In genomic region chr17:28692341-28692710, GRCm38 (mm10) we compare ENCODE assay signal across 7 mouse cellular contexts. TPM values are rescaled to one million over a fixed set of nuclear protein-coding genes. Genes with fewer than 3 reads are reported as not detected.
DNase-seq lines count a peak whose midpoint lies in the region; ATAC-seq and TF ChIP-seq lines count a peak whose summit lies in the region.

No protein-coding gene starts in this region.

- in situ Hi-C loops in ES-E14 (cut with MboI; ENCODE audit: low sequenced_read_pairs in 2 of 2, unreplicated experiment in 2 of 2) = no loop called here

- no peak for DNase-seq in ES-E14 (ENCODE audit: low read depth, low spot score)
- peak; percentile 79 for DNase-seq in adrenal gland, postnatal 14 days
- DNase-seq in layer of hippocampus, postnatal 14 days (ENCODE audit: low spot score in 2 of 2) = peak; percentile 36 to 56
- peak; percentile 58 for DNase-seq in lung, postnatal 25 days (ENCODE audit: low spot score)
- DNase-seq in spleen, adult 12 weeks (ENCODE audit: low spot score) = peak; percentile 54

- H3K4me1 ChIP-seq in ES-E14 (ENCODE audit: control insufficient read depth in 2 of 2, insufficient read depth in 2 of 2, low read length in 2 of 2, poor library complexity in 1 of 2) = peaks cover 0 to 6% of the 10 kb centered on the region in 2 experiments; a peak in 2 of 4 replicates
- H3K4me1 ChIP-seq in embryonic fibroblast, embryonic 13.5 days (ENCODE audit: control insufficient read depth, insufficient read depth, low read length) = peaks cover 13% of the 10 kb centered on the region

- no peaks in the 10 kb centered on the region for H3K9me3 ChIP-seq in ES-E14 (ENCODE audit: control insufficient read depth, insufficient read depth, low read depth, low read length)

- H3K36me3 ChIP-seq in ES-E14 (ENCODE audit: control insufficient read depth, insufficient read depth, low read length, poor library complexity, severe bottlenecking) = peaks cover 3% of the 10 kb centered on the region; the same call in 1 of the 2 replicates

- ATAC-seq in hematopoietic stem cell, adult 5-6 weeks (replicated peaks in 1 of 2; ENCODE audit: insufficient read depth in 1 of 2, low FRiP score in 2 of 2, low TSS enrichment in 1 of 2, low read depth in 1 of 2, poor library complexity in 2 of 2, severe bottlenecking in 2 of 2) = peak; percentile 47 to 50; a peak in 2 of 4 replicates

- H3K4me3 ChIP-seq in ES-E14 (ENCODE audit: insufficient read depth in 1 of 2, low read depth in 1 of 2, low read length in 2 of 2, poor library complexity in 1 of 2, severe bottlenecking in 1 of 2) = peak overlapping the region; percentile 79 to 90
- H3K4me3 ChIP-seq in embryonic fibroblast, embryonic 13.5 days (ENCODE audit: insufficient read depth, low read length) = peak overlapping the region; percentile 87

- no peak overlapping the region for H3K27ac ChIP-seq in ES-E14 (ENCODE audit: insufficient read depth, low read depth, low read length, poor library complexity, severe bottlenecking)
- peak overlapping the region; percentile 74 for H3K27ac ChIP-seq in embryonic fibroblast, embryonic 13.5 days (ENCODE audit: insufficient read depth, low read length)

- peak overlapping the region; percentile 91 for H3K9ac ChIP-seq in ES-E14 (ENCODE audit: insufficient read depth, low read depth, low read length, poor library complexity, severe bottlenecking)

- TF ChIP-seq POLR2A in embryonic fibroblast, embryonic 13.5 days (IDR thresholded peaks at IDR 0.05; ENCODE audit: low read depth, low read length) = no peak

- no peak for TF ChIP-seq CTCF in embryonic fibroblast, embryonic 13.5 days (IDR thresholded peaks at IDR 0.05; ENCODE audit: borderline replicate concordance, insufficient read depth, low read length)

TF ChIP-seq in ES-E14, 5 proteins besides CTCF, POLR2A, EP300 and RAD21:
- TF ChIP-seq MAFK (IDR thresholded peaks at IDR 0.05; ENCODE audit: insufficient read depth, low read depth, low read length) (no peak), CHD2 (IDR thresholded peaks at IDR 0.05; ENCODE audit: low read depth, low read length) (no peak), HCFC1 (IDR thresholded peaks at IDR 0.05; ENCODE audit: borderline replicate concordance, insufficient read depth, low read length) (no peak), ZC3H11A (IDR thresholded peaks at IDR 0.05; ENCODE audit: borderline replicate concordance, low read depth, low read length) (no peak), ZNF384 (IDR thresholded peaks at IDR 0.05; ENCODE audit: low read depth, low read length) (0 out of 2 replicates have a peak, but pooled peaks have one; percentile 42)
TF ChIP-seq in ES-E14: peak in this region for 1.

RNA-seq across cellular contexts. Expression of gene Mapk14, which starts 1.2 kb away (rescaled TPM):
- total RNA-seq in ES-E14 (2012; rRNA removed) = 65.9 and 77.3 TPM in 2 replicates
- 69.1 and 76.3 TPM in 2 replicates for total RNA-seq in adrenal gland, postnatal 14 days (2021)
- polyA plus RNA-seq in embryonic fibroblast, embryonic 13.5 days (2011; ENCODE audit: insufficient read length, low read depth, missing spikeins) = 72.0 and 76.5 TPM in 2 replicates
- 79.5 and 163 TPM in 2 replicates for total RNA-seq in hematopoietic stem cell, adult 5-6 weeks (2017)
- 10 to 100 TPM; 66.5 to 68.1 TPM for total RNA-seq in layer of hippocampus, postnatal 14 days (2021)

RNA-seq across cellular contexts. Expression of gene Slc26a8, which starts 2.3 kb away (rescaled TPM):
- 0.69 and 1.1 TPM in 2 replicates for total RNA-seq in ES-E14 (2012; rRNA removed)
- total RNA-seq in adrenal gland, postnatal 14 days (2021) = 1.3 and 2.9 TPM in 2 replicates
- polyA plus RNA-seq in embryonic fibroblast, embryonic 13.5 days (2011; ENCODE audit: insufficient read length, low read depth, missing spikeins) = 0.67 and 1.0 TPM in 2 replicates
- total RNA-seq in hematopoietic stem cell, adult 5-6 weeks (2017) = 0.81 TPM in 1 of 2 replicates, not detected in the other
- 1 to 10 TPM; 9.0 TPM for total RNA-seq in layer of hippocampus, postnatal 14 days (2021)

RNA-seq across cellular contexts. Expression of gene AC170998.1, which starts 33.6 kb away (rescaled TPM):
- 2.5 and 4.1 TPM in 2 replicates for total RNA-seq in ES-E14 (2012; rRNA removed)
- 1.2 and 2.0 TPM in 2 replicates for total RNA-seq in adrenal gland, postnatal 14 days (2021)
- polyA plus RNA-seq in embryonic fibroblast, embryonic 13.5 days (2011; ENCODE audit: insufficient read length, low read depth, missing spikeins) = 2.3 and 4.6 TPM in 2 replicates
- 3.9 and 5.7 TPM in 2 replicates for total RNA-seq in hematopoietic stem cell, adult 5-6 weeks (2017)
- 1 to 10 TPM; 1.4 to 2.3 TPM for total RNA-seq in layer of hippocampus, postnatal 14 days (2021)
